Mouse (Mus musculus): ENCODE measurements at regions not wholly inside any gene's neighbourhood (a gene's known extent, or its start where the extent isn't known, plus 50 kb on each side); places are given as distances from the start of the nearest gene placed in this dataset.

DNA sequence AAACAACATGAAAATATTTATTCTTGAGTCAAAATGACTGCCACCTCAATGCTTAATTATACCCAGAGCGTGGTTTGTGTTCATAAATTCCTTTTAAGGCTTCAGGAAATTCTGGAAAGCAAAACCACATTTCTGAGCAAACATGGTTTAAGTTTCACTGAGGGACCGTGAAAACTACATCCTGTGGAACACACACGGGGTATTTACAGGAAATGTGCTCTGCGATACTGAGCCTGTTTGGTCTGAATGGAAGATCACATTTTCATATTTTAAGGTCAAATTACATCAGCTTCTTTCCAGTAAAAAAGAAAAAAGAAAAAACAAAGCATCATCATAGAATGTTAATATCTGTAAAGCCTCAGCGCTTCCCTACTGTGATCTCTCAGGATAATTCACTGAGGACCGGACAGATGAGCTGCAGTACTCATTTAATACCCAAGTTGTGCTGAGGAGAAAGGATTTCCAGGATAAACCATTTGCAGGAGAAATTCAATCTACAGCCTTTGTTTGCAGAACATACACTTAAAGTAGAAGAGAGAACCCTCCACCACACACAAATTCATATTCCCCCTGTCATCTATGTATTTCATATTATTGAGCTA lies 709.7 kb downstream of the Diaph3 start:
- no peak for TF ChIP-seq POLR2AphosphoS5 (IDR thresholded peaks at IDR 0.05; ENCODE audit: insufficient replicate concordance, low read depth, low read length)
- TF ChIP-seq CTCF (IDR thresholded peaks at IDR 0.05; ENCODE audit: low read depth, low read length), result no peak
- no peak for TF ChIP-seq GATA2 (IDR thresholded peaks at IDR 0.05; ENCODE audit: borderline replicate concordance, low read depth, low read length)
- no peak for TF ChIP-seq GATA1 (IDR thresholded peaks at IDR 0.05; ENCODE audit: borderline replicate concordance, low read length)
- TF ChIP-seq TAL1 (conservative IDR thresholded peaks at IDR 0.05; ENCODE audit: low read depth, low read length), result no peak
- no peaks in the 10 kb centered on the region for H3K36me3 ChIP-seq (replicated peaks)
- H3K4me3 ChIP-seq (ENCODE audit: low read depth, low read length), result no peak overlapping the region
- peaks cover 13% of the 10 kb centered on the region for H3K9me3 ChIP-seq (replicated peaks)
- DNase-seq (ENCODE audit: low spot score), result no peak
- H3K27me3 ChIP-seq (ENCODE audit: insufficient read depth, low read length), result no peaks in the 10 kb centered on the region
- no peaks in the 10 kb centered on the region for H3K4me1 ChIP-seq (ENCODE audit: insufficient read depth, low read depth, low read length)
- ATAC-seq (ENCODE audit: extremely low read depth, insufficient number of reproducible peaks, low FRiP score, poor library complexity, severe bottlenecking), result no peak

DNA sequence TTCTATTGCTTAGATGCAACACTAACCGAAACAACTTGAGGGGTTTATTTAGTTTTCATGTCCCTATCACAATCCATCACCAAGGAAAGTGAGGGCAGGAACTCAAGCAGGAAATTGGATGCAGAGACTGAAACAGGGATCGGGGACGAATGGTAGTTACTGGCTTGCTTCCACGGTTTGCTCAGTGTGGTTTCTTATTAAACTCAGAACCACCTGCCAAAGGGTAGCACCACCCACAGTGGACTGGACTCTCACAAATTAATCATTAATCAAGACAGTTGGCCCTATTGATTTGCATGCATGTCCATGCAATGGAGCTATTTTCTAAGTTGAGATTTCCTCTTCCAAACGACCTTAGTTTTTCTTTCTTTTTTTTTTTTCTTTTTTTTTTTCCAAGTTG lies 719.2 kb downstream of the Diaph3 start:
- TF ChIP-seq CTCF (IDR thresholded peaks at IDR 0.05; ENCODE audit: low read depth, low read length) (no peak), POLR2AphosphoS5 (IDR thresholded peaks at IDR 0.05; ENCODE audit: insufficient replicate concordance, low read depth, low read length) (no peak), GATA1 (IDR thresholded peaks at IDR 0.05; ENCODE audit: borderline replicate concordance, low read length) (no peak), GATA2 (IDR thresholded peaks at IDR 0.05; ENCODE audit: borderline replicate concordance, low read depth, low read length) (no peak), TAL1 (conservative IDR thresholded peaks at IDR 0.05; ENCODE audit: low read depth, low read length) (no peak)

DNA sequence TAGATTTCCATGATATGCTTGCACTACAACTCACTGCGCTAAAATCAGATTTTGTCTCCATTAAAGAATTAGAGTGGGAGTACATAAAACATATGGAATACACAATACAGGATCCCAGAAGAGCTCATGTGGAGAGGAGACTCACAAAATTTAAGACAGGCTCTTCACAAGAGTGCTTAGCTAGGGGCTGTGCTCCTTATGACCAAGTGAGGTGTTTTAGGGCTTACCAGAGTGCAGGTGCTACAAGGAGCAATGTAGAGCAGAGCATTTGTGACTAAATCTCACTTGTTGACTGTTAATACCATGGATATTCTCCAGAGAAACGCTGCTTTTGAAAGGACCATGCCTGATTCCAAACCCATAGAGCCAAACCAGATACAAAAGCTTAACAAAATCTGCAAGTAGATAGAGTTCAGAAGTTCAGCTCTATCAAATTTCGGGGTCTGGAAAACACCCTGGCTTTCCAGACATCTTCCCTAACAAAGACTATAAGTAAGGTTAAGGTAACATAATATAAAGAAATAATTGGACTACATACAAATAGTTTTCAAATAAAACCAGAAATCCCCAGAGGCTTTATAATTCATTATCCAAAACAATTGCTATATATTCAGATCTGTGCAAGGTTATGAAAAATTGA lies 721.0 kb downstream of the Diaph3 start:
- H3K4me3 ChIP-seq (ENCODE audit: low read depth, low read length), result no peak overlapping the region
- H3K27me3 ChIP-seq (ENCODE audit: insufficient read depth, low read length), result no peaks in the 10 kb centered on the region
- H3K36me3 ChIP-seq (replicated peaks), result no peaks in the 10 kb centered on the region
- TF ChIP-seq CTCF (IDR thresholded peaks at IDR 0.05; ENCODE audit: low read depth, low read length), result no peak
- no peak for TF ChIP-seq GATA1 (IDR thresholded peaks at IDR 0.05; ENCODE audit: borderline replicate concordance, low read length)
- TF ChIP-seq POLR2AphosphoS5 (IDR thresholded peaks at IDR 0.05; ENCODE audit: insufficient replicate concordance, low read depth, low read length), result no peak
- no peak for TF ChIP-seq GATA2 (IDR thresholded peaks at IDR 0.05; ENCODE audit: borderline replicate concordance, low read depth, low read length)
- no peak for DNase-seq (ENCODE audit: low spot score)
- no peak for ATAC-seq (ENCODE audit: extremely low read depth, insufficient number of reproducible peaks, low FRiP score, poor library complexity, severe bottlenecking)
- H3K9me3 ChIP-seq (replicated peaks), result peaks cover 6% of the 10 kb centered on the region
- no peaks in the 10 kb centered on the region for H3K4me1 ChIP-seq (ENCODE audit: insufficient read depth, low read depth, low read length)

More for the DNA sequence above, 719.2 kb downstream of the Diaph3 start:
- Histone ChIP-seq H3K9me3 (replicated peaks) (peaks cover 7% of the 10 kb centered on the region), H3K4me1 (ENCODE audit: insufficient read depth, low read depth, low read length) (no peaks in the 10 kb centered on the region), H3K36me3 (replicated peaks) (no peaks in the 10 kb centered on the region), H3K27me3 (ENCODE audit: insufficient read depth, low read length) (no peaks in the 10 kb centered on the region), H3K4me3 (ENCODE audit: low read depth, low read length) (no peak overlapping the region)
- no peak for DNase-seq (ENCODE audit: low spot score)
- ATAC-seq (ENCODE audit: extremely low read depth, insufficient number of reproducible peaks, low FRiP score, poor library complexity, severe bottlenecking), result no peak

DNA sequence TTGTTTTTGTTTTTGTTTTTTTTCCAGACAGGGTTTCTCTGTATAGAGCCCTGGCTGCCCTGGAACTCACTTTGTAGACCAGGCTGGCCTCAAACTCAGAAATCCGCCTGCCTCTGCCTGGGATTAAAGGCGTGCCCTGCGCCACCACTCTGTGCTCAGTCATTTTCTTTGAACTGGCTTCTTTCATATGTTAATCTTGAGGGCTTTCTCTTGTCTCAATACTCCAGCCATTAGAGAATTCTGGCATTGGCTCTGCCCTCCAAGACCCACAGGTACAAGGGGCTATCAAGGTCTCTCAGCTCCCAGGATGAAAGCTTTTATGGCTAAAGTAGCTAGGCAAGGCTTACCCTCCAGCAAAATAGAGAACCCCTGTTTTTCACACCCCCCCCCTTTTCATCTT lies 744.2 kb downstream of the Diaph3 start:
- Histone ChIP-seq H3K9me3 (replicated peaks) (peaks cover 27% of the 10 kb centered on the region), H3K27me3 (ENCODE audit: insufficient read depth, low read length) (no peaks in the 10 kb centered on the region), H3K36me3 (replicated peaks) (no peaks in the 10 kb centered on the region), H3K4me3 (ENCODE audit: low read depth, low read length) (no peak overlapping the region), H3K4me1 (ENCODE audit: insufficient read depth, low read depth, low read length) (no peaks in the 10 kb centered on the region)
- TF ChIP-seq TAL1 (conservative IDR thresholded peaks at IDR 0.05; ENCODE audit: low read depth, low read length) (no peak), CTCF (IDR thresholded peaks at IDR 0.05; ENCODE audit: low read depth, low read length) (no peak), GATA1 (IDR thresholded peaks at IDR 0.05; ENCODE audit: borderline replicate concordance, low read length) (no peak), POLR2AphosphoS5 (IDR thresholded peaks at IDR 0.05; ENCODE audit: insufficient replicate concordance, low read depth, low read length) (no peak), GATA2 (IDR thresholded peaks at IDR 0.05; ENCODE audit: borderline replicate concordance, low read depth, low read length) (no peak)
- no peak for DNase-seq (ENCODE audit: low spot score)
- ATAC-seq (ENCODE audit: extremely low read depth, insufficient number of reproducible peaks, low FRiP score, poor library complexity, severe bottlenecking), result no peak

DNA sequence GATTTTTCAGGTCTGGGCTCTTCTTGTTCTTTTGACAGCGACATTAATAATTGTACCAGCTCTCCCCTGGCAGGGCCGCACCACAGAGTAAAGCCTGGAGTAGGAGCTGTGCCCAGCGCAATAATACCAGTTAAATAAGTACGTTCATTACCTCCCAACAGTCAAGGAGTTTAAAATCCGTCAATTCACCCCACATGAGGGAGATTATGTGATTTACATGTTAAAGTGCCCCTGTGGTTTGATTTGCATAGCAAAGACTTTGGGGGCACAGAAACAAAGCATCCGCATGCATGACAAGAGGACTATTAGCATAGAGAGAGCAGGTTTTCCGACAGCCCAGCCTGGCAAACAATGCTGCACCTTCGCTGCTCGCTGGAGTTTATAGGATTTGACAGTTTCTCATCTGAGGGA lies 745.1 kb downstream of the Diaph3 start:
- Histone ChIP-seq H3K4me1 (ENCODE audit: insufficient read depth, low read depth, low read length) (no peaks in the 10 kb centered on the region), H3K4me3 (ENCODE audit: low read depth, low read length) (no peak overlapping the region), H3K27me3 (ENCODE audit: insufficient read depth, low read length) (no peaks in the 10 kb centered on the region), H3K36me3 (replicated peaks) (no peaks in the 10 kb centered on the region), H3K9me3 (replicated peaks) (peaks cover 25% of the 10 kb centered on the region)
- TF ChIP-seq GATA2 (IDR thresholded peaks at IDR 0.05; ENCODE audit: borderline replicate concordance, low read depth, low read length) (no peak), CTCF (IDR thresholded peaks at IDR 0.05; ENCODE audit: low read depth, low read length) (no peak), POLR2AphosphoS5 (IDR thresholded peaks at IDR 0.05; ENCODE audit: insufficient replicate concordance, low read depth, low read length) (no peak), TAL1 (conservative IDR thresholded peaks at IDR 0.05; ENCODE audit: low read depth, low read length) (no peak), GATA1 (IDR thresholded peaks at IDR 0.05; ENCODE audit: borderline replicate concordance, low read length) (no peak)
- no peak for ATAC-seq (ENCODE audit: extremely low read depth, insufficient number of reproducible peaks, low FRiP score, poor library complexity, severe bottlenecking)
- no peak for DNase-seq (ENCODE audit: low spot score)

DNA sequence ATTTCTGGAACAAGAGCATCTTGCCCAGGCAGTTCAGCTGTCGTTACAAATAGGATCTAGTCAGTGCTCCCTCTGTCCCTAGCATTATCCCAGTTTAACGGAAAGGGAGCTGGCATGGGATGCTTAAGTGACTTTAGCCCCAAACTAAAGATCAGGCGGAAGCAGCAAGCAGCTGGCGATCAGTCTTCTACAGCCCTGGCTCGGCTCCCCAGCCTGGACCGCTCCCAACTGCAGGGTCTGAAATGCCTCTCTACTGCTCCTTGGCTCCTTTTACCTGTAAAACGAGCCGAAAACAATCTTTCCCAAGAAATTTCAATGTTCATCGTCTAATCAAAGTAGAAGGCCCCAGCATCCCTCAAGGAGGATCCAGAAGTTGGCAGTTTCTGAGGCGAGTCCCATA lies 745.5 kb downstream of the Diaph3 start:
- Histone ChIP-seq H3K9me3 (replicated peaks) (peaks cover 25% of the 10 kb centered on the region), H3K4me3 (ENCODE audit: low read depth, low read length) (no peak overlapping the region), H3K27me3 (ENCODE audit: insufficient read depth, low read length) (no peaks in the 10 kb centered on the region), H3K4me1 (ENCODE audit: insufficient read depth, low read depth, low read length) (no peaks in the 10 kb centered on the region), H3K36me3 (replicated peaks) (no peaks in the 10 kb centered on the region)
- ATAC-seq (ENCODE audit: extremely low read depth, insufficient number of reproducible peaks, low FRiP score, poor library complexity, severe bottlenecking), result no peak
- TF ChIP-seq POLR2AphosphoS5 (IDR thresholded peaks at IDR 0.05; ENCODE audit: insufficient replicate concordance, low read depth, low read length), result no peak
- TF ChIP-seq TAL1 (conservative IDR thresholded peaks at IDR 0.05; ENCODE audit: low read depth, low read length), result no peak
- no peak for TF ChIP-seq GATA2 (IDR thresholded peaks at IDR 0.05; ENCODE audit: borderline replicate concordance, low read depth, low read length)
- no peak for TF ChIP-seq GATA1 (IDR thresholded peaks at IDR 0.05; ENCODE audit: borderline replicate concordance, low read length)
- no peak for TF ChIP-seq CTCF (IDR thresholded peaks at IDR 0.05; ENCODE audit: low read depth, low read length)
- no peak for DNase-seq (ENCODE audit: low spot score)
